Comparison of ENCODE assay signal across 10 mouse cellular contexts in the genomic region with DNA sequence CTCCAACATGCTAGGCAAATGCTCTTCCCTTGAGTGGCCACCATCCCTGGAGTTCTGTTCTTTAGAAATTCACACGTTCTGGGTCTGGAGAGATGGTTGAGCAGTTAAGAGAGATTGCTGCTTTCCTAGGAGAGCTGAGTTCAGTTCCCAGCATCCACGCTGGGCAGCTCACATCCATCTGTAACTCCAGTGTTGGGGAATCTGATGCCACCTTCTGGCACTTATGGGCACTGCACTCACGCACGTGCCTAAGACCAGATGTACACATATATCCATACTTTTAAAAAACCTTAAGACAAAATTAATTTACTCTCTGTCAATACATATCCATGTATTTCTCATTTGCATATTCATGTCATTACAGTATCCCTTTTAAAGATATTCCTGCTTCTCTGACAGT.
A peak's percentile ranks its signal among the peaks of the same experiment; 100 is the strongest.
DNase-seq lines count a peak whose midpoint lies in the region; ATAC-seq and TF ChIP-seq lines count a peak whose summit lies in the region.
"Had no signal": no experiment of that assay in that cellular context is flagged by ENCODE, and none has a peak within 500 bp of the region (broad histone marks: within the 10 kb centered on the region; RNA-seq: fewer than 3 reads in every experiment).

No protein-coding gene starts in this region.

- no peak overlapping the region for H3K9ac ChIP-seq in heart, adult 2 months (ENCODE audit: low read depth, low read length)
- H3K9ac ChIP-seq in lung, embryonic 14.5 days: no peak overlapping the region
- no peak overlapping the region for H3K9ac ChIP-seq in kidney, embryonic 16.5 days (replicated peaks; ENCODE audit: low read length)

- 94% methylated on average over 4 of the region's 4 CpGs for WGBS in heart, adult 2 months
- WGBS in lung, embryonic 14.5 days: 92% methylated on average over 4 of the region's 4 CpGs
- WGBS in kidney, embryonic 16.5 days: 95% methylated on average over 4 of the region's 4 CpGs

- no peaks in the 10 kb centered on the region for H3K27me3 ChIP-seq in heart, adult 2 months (ENCODE audit: control insufficient read depth, insufficient read depth, low read length)
- no peaks in the 10 kb centered on the region for H3K27me3 ChIP-seq in lung, embryonic 14.5 days (ENCODE audit: insufficient read depth, low read length)
- no peaks in the 10 kb centered on the region for H3K27me3 ChIP-seq in kidney, embryonic 16.5 days (ENCODE audit: insufficient read depth, low read length)

- no peak overlapping the region for H3K27ac ChIP-seq in heart, adult 2 months
- H3K27ac ChIP-seq in lung, embryonic 14.5 days (ENCODE audit: low read depth): no peak overlapping the region
- H3K27ac ChIP-seq in kidney, embryonic 16.5 days (ENCODE audit: low read length): no peak overlapping the region
- H3K27ac ChIP-seq: forebrain, embryonic 10.5 days; limb, embryonic 10.5 days had no signal

- DNase-seq in heart, adult 2 months: no peak
- DNase-seq in heart, adult 8-10 months (ENCODE audit: low spot score): no peak
- DNase-seq in lung, embryonic 14.5 days: no peak
- no peak for DNase-seq in lung, adult 18-20 months
- peak; percentile 81 for DNase-seq in R1 (ENCODE audit: low read depth, low spot score)
- no peak for DNase-seq in frontal cortex, postnatal 10 days (ENCODE audit: low spot score in 2 of 2)

- H3K4me3 ChIP-seq in heart, adult 2 months: no peak overlapping the region
- no peak overlapping the region for H3K4me3 ChIP-seq in lung, embryonic 14.5 days (ENCODE audit: low read depth, low read length)
- no peak overlapping the region for H3K4me3 ChIP-seq in kidney, embryonic 16.5 days (ENCODE audit: low read length)
- H3K4me3 ChIP-seq: forebrain, embryonic 10.5 days; limb, embryonic 10.5 days had no signal

- H3K4me1 ChIP-seq in heart, adult 2 months (ENCODE audit: control insufficient read depth, insufficient read depth, low read length): peaks cover 20% of the 10 kb centered on the region
- H3K4me1 ChIP-seq in lung, embryonic 14.5 days (ENCODE audit: insufficient read depth): peaks cover 13% of the 10 kb centered on the region
- peaks cover 14% of the 10 kb centered on the region for H3K4me1 ChIP-seq in kidney, embryonic 16.5 days (ENCODE audit: insufficient read depth, low read length)

- intact Hi-C loops in heart, adult 2 months (cut with DNase I): loop anchor here (5.0 kb wide), 1 partner anchor 49 kb away; no protein-coding TSS in a partner anchor

- ATAC-seq in lung, embryonic 14.5 days (ENCODE audit: insufficient read depth): no peak
- peak; percentile 60 for ATAC-seq in megakaryocyte progenitor cell, adult 5-6 weeks (replicated peaks; ENCODE audit: poor library complexity)
- ATAC-seq in kidney, embryonic 16.5 days (ENCODE audit: low FRiP score, low TSS enrichment): no peak

- peaks cover 6% of the 10 kb centered on the region for H3K79me2 ChIP-seq in heart, adult 2 months (replicated peaks; ENCODE audit: control insufficient read depth, insufficient read depth, low read length)

- H3K9me3 ChIP-seq in lung, embryonic 14.5 days (ENCODE audit: low read depth, low read length): no peaks in the 10 kb centered on the region
- peaks cover 3% of the 10 kb centered on the region for H3K9me3 ChIP-seq in kidney, embryonic 16.5 days (ENCODE audit: low read length)
- H3K9me3 ChIP-seq: forebrain, embryonic 10.5 days; limb, embryonic 10.5 days had no signal

- TF ChIP-seq EP300 in heart, adult 2 months (IDR thresholded peaks at IDR 0.05; ENCODE audit: insufficient read depth, low read depth, low read length): no peak

- H3K4me2 ChIP-seq in lung, embryonic 14.5 days: no peak overlapping the region
- H3K4me2 ChIP-seq in kidney, embryonic 16.5 days (replicated peaks; ENCODE audit: low read depth, low read length): no peak overlapping the region

- peaks cover 2% of the 10 kb centered on the region for H3K36me3 ChIP-seq in heart, adult 2 months (ENCODE audit: control insufficient read depth, insufficient read depth, low read length)
- H3K36me3 ChIP-seq in lung, embryonic 14.5 days (ENCODE audit: insufficient read depth): no peaks in the 10 kb centered on the region
- peaks cover 11% of the 10 kb centered on the region for H3K36me3 ChIP-seq in kidney, embryonic 16.5 days (ENCODE audit: insufficient read depth, low read length)

- no peak for TF ChIP-seq POLR2A in heart, adult 2 months (IDR thresholded peaks at IDR 0.05; ENCODE audit: insufficient read depth, low read depth, low read length)

- peak; percentile 58 for TF ChIP-seq CTCF in heart, adult 2 months (IDR thresholded peaks at IDR 0.05)
- peak; percentile 46 for TF ChIP-seq CTCF in lung, embryonic 14.5 days (IDR thresholded peaks at IDR 0.05; ENCODE audit: low read depth)
